In the genomic region with DNA sequence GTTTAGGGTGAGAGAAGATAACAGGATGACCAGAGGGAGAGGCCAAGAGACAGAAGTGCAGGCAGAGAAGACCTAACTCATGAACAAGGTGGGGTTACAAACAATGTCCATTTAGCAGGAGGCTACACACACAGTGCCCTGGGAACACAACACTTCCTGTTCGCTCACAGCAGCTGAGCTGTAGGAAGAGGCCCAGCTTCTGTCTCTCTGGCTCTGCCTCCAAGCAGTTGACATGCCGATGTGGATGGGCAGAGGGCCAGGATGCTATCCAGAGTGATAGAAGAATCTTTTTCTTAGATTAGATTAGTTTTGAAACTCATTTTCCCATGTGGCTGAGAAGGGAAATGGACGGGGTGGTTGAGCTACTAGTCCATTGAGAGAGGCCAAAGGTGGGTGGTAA, we compare ENCODE assay signal across 23 mouse cellular contexts. TPM values are rescaled to one million over a fixed set of nuclear protein-coding genes. Genes with fewer than 3 reads are reported as not detected.
A peak's percentile ranks its signal among the peaks of the same experiment; 100 is the strongest.
DNase-seq lines count a peak whose midpoint lies in the region; ATAC-seq and TF ChIP-seq lines count a peak whose summit lies in the region.
"Had no signal": no experiment of that assay in that cellular context is flagged by ENCODE, and none has a peak within 500 bp of the region (broad histone marks: within the 10 kb centered on the region; RNA-seq: fewer than 3 reads in every experiment).

No protein-coding gene starts in this region.

- H3K36me3 ChIP-seq in heart, embryonic 11.5 days (ENCODE audit: control insufficient read depth, insufficient read depth, low read length) = no peaks in the 10 kb centered on the region
- no peaks in the 10 kb centered on the region for H3K36me3 ChIP-seq in heart, adult 2 months (ENCODE audit: control insufficient read depth, insufficient read depth, low read length)
- H3K36me3 ChIP-seq: embryonic facial prominence, embryonic 12.5 days; forebrain, embryonic 12.5 days; limb, embryonic 13.5 days; liver, embryonic 12.5 days; midbrain, embryonic 15.5 days; neural tube, embryonic 12.5 days had no signal

- no peaks in the 10 kb centered on the region for H3K4me1 ChIP-seq in heart, embryonic 11.5 days (ENCODE audit: control insufficient read depth, insufficient read depth, low read length)
- H3K4me1 ChIP-seq in heart, adult 2 months (ENCODE audit: control insufficient read depth, insufficient read depth, low read length) = no peaks in the 10 kb centered on the region
- H3K4me1 ChIP-seq: embryonic facial prominence, embryonic 12.5 days; forebrain, embryonic 12.5 days; limb, embryonic 13.5 days; liver, embryonic 12.5 days; midbrain, embryonic 15.5 days; neural tube, embryonic 12.5 days had no signal

- H3K79me2 ChIP-seq in heart, adult 2 months (replicated peaks; ENCODE audit: control insufficient read depth, insufficient read depth, low read length) = no peaks in the 10 kb centered on the region

- H3K27ac ChIP-seq in heart, embryonic 11.5 days (ENCODE audit: low read depth, low read length) = no peak overlapping the region
- H3K27ac ChIP-seq in heart, adult 2 months = no peak overlapping the region
- H3K27ac ChIP-seq: embryonic facial prominence, embryonic 12.5 days; forebrain, embryonic 12.5 days; gastrocnemius, adult 2 months; limb, embryonic 13.5 days; liver, embryonic 12.5 days; macrophage; midbrain, embryonic 15.5 days; neural tube, embryonic 12.5 days had no signal

- intact Hi-C loops in heart, adult 2 months (cut with DNase I) = no loop called here

- no peaks in the 10 kb centered on the region for H3K9me3 ChIP-seq in heart, embryonic 11.5 days (replicated peaks; ENCODE audit: control insufficient read depth, low read length)
- H3K9me3 ChIP-seq: embryonic facial prominence, embryonic 12.5 days; forebrain, embryonic 12.5 days; limb, embryonic 13.5 days; liver, embryonic 12.5 days; midbrain, embryonic 15.5 days; neural tube, embryonic 12.5 days had no signal

- 55% methylated on average over 3 of the region's 3 CpGs for WGBS in heart, embryonic 11.5 days (ENCODE audit: insufficient replicate concordance)
- WGBS in heart, adult 2 months = 30% methylated on average over 3 of the region's 3 CpGs

- peak; percentile 39; the same call in 1 of the 2 replicates for ATAC-seq in heart, embryonic 11.5 days (replicated peaks; ENCODE audit: insufficient number of reproducible peaks, low FRiP score, low TSS enrichment)
- ATAC-seq: liver, embryonic 12.5 days; midbrain, embryonic 15.5 days; Patski had no signal

- no peak for DNase-seq in heart, adult 2 months
- DNase-seq in kidney, postnatal 14 days = peak; percentile 16
- DNase-seq in kidney, adult 8-10 months = no peak
- peak; percentile 7 for DNase-seq in Muller cell, postnatal 12 days (ENCODE audit: inconsistent ontology term)
- peak; percentile 42 for DNase-seq in lung, postnatal 10 days
- DNase-seq in right cerebral cortex, postnatal 25 days = no peak
- DNase-seq: adrenal gland, postnatal 36 days; cerebellum, adult 11-12 months; gastrocnemius, adult 2 months; kidney, adult 2 months; kidney, postnatal 36 days; right cerebral cortex, postnatal 14 days; thymus, postnatal 25 days had no signal

- no peak for TF ChIP-seq CTCF in heart, adult 2 months (IDR thresholded peaks at IDR 0.05)

- TF ChIP-seq EP300 in heart, adult 2 months (IDR thresholded peaks at IDR 0.05; ENCODE audit: insufficient read depth, low read depth, low read length) = no peak

- no peak overlapping the region for H3K9ac ChIP-seq in heart, embryonic 11.5 days (ENCODE audit: low read depth, low read length)
- H3K9ac ChIP-seq in heart, adult 2 months (ENCODE audit: low read depth, low read length) = no peak overlapping the region
- H3K9ac ChIP-seq: embryonic facial prominence, embryonic 12.5 days; forebrain, embryonic 12.5 days; limb, embryonic 13.5 days; liver, embryonic 12.5 days; midbrain, embryonic 15.5 days; neural tube, embryonic 12.5 days had no signal

- no peak overlapping the region for H3K4me3 ChIP-seq in heart, embryonic 11.5 days (ENCODE audit: low read depth, low read length)
- no peak overlapping the region for H3K4me3 ChIP-seq in heart, adult 2 months
- H3K4me3 ChIP-seq: embryonic facial prominence, embryonic 12.5 days; erythroblast, embryonic 14.5 days; forebrain, embryonic 12.5 days; gastrocnemius, adult 2 months; limb, embryonic 13.5 days; liver, embryonic 12.5 days; midbrain, embryonic 15.5 days; neural tube, embryonic 12.5 days had no signal

- H3K4me2 ChIP-seq in heart, embryonic 11.5 days = no peak overlapping the region
- H3K4me2 ChIP-seq: embryonic facial prominence, embryonic 12.5 days; forebrain, embryonic 12.5 days; limb, embryonic 13.5 days; liver, embryonic 12.5 days; midbrain, embryonic 15.5 days; neural tube, embryonic 12.5 days had no signal

- TF ChIP-seq POLR2A in heart, adult 2 months (IDR thresholded peaks at IDR 0.05; ENCODE audit: insufficient read depth, low read depth, low read length) = no peak

- no peaks in the 10 kb centered on the region for H3K27me3 ChIP-seq in heart, embryonic 11.5 days (ENCODE audit: control insufficient read depth, insufficient read depth, low read length)
- H3K27me3 ChIP-seq in heart, adult 2 months (ENCODE audit: control insufficient read depth, insufficient read depth, low read length) = no peaks in the 10 kb centered on the region
- H3K27me3 ChIP-seq: embryonic facial prominence, embryonic 12.5 days; forebrain, embryonic 12.5 days; limb, embryonic 13.5 days; liver, embryonic 12.5 days; midbrain, embryonic 15.5 days; neural tube, embryonic 12.5 days; Patski had no signal

RNA-seq across cellular contexts. Expression of a gene that starts 28.1 kb away (rescaled TPM):
- polyA plus RNA-seq in heart, embryonic 11.5 days (2014; fragmentation: Nextera tagmentation; extraction: Ambion mirVana) = 20.8 and 25.0 TPM in 2 replicates
- 10 to 100 TPM; 42.9 to 66.8 TPM for total RNA-seq in heart, adult 2 months (2021)
- 12.2 and 22.1 TPM in 2 replicates for polyA plus RNA-seq in heart, adult 2 months (2012; rRNA removed)

Comparison
In these comparisons a context has a peak if more than half of its experiments do, and no peak if none do; other contexts are left out.
1. DNase-seq: peak in kidney, postnatal 14 days (single experiment), Muller cell, postnatal 12 days (single experiment) and lung, postnatal 10 days (single experiment); none in heart, adult 2 months (0 of 2), kidney, adult 8-10 months (0 of 2) and right cerebral cortex, postnatal 25 days (single experiment).